Mouse (Mus musculus) gonadal fat pad, adult 2 months (tissue): ENCODE measurements around the gene Cbx4. TPM values are rescaled to one million over a fixed set of nuclear protein-coding genes. Genes with fewer than 3 reads are reported as not detected.

Source experiments
- DNase-seq: peaks from one replicate; pipeline ENCODE4 v3.0.0-alpha.2; 2012; ENCODE audit warnings: low read depth
- polyA plus RNA-seq: library from polyadenylated mRNA; depleted of rRNA; stranded (reverse); fragments of >200 nt; gene quantifications from 2 replicates; pipeline ENCODE4 v1.2.3, GENCODE M21; 2012; rRNA removed

Cbx4 gene
- polyA plus RNA-seq, result 13.2 and 13.3 TPM in 2 replicates

DNA sequence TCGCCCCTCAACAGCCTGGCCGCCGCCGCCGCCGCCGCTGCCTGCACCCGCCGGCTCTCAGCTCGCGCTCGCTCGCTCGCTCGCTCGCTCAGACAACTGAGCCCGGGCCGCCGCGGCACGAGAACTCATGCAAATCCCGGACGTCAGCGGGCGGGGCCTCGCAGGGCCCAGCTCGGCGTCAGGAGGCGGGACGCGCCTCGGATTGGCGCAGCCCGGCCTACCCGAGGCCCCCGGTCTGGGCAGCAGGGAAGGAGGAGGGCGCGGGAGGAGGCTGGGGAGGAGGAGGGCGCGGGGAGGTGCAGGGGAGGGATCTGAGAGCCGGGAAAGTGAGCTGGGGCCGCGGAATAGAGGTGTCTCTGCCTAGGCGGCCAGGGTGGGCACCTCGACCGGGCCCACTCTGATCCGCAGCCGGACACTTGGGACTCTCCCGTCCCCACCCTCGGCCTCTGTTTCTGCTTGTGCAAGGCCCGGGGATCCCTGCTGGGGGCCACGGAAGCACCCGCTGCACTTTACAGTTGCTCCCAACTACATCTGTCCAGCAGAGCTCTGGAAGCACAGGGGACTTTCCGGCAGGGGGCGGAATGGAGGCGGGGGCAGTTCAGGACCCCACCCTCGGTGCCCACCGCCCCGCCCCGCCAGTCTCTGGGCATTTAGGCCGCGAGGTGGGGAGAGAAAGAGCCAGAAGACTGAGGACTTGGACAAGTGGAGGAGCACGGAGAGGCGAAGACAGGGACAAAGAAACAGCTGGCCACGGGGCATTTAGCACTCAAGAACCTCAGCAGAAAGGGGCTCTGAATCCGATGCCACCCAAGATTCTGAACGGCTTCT lies at the start of gene Cbx4:
Gene Cbx4, minus strand, starts transcription at position 78 of the 828 bp plus-strand sequence.
- DNase-seq, result no peak

GRCm38 (mm10) chr11:119134586-119134985 lies 48.6 kb upstream of the Cbx4 start:
- DNase-seq, result no peak

DNA sequence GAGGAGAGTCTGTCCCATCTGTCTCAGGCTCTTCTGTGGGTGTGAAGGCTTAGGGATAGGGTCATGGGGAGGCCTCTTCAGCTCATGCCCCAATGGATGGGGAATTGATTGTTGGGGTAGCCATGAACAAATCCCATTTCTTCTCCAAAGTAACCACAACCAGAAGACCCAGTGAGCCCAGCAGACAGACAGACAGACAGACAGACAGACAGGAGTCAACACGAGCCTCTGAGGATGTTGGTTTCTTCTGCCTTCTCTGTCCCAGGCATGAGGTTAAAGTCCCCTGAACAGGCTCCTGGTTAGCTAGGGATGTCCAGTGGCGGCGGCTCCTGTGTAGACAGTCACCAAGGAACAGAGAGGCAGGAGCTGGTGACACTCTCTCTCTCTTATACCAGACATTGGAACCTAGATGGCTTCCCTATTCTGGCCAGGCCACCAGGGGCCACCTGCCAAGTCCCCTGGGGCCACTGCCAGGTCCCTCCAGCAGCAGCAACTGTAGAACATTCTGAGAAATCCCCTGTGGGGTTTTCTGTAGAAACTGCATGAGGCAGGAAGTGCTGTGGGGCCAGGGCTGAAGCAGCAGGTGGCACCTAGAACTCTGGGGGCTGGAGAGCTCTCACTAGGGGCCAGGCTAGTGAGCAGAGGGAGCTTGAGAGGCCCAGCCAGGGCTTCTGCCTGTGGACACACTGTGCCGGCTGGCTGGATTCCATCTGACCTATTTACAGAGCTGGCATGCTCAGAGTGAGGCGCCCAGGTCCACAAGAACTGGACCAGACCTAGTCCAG lies 47.6 kb upstream of the Cbx4 start:
- DNase-seq, result no peak

DNA sequence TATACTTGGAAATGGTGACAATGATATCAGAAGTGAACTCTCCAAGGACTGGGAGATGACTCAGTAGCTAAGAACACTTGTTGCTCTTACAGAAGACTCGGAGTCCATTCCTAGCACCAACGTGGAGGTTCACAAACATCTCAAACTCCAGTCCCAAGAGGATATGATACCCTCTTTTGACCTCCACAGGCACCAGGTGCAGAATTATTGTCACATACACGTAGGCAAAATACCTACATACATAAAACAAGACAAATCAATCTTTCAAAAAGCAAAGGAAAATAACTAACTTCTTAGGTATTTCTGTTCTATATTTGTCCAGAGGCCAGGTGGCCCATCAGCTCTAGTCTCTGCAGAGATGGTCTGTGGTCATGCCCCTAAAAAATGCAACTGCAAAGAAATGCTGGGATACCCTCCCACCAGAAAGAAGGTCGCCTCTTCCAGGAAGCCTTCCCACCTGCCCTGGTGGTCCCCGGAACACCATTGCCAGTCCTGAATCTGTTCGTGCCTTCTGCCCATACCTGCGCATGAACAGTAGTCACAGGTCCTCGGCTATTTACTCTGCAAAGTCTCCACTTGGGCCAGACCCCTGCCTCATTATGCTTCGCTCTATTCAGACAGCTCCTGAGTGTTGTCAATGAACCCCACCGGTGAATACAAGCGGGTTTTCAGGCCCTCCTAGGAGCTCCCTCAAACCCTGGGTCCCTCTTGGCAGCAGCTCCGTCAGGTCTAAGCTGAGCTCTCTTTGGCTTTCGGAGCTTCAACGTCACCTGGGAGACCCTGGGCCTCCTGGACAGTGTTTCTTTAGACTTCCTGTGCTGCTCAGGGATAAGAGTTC lies 46.4 kb upstream of the Cbx4 start:
- DNase-seq, result no peak

DNA sequence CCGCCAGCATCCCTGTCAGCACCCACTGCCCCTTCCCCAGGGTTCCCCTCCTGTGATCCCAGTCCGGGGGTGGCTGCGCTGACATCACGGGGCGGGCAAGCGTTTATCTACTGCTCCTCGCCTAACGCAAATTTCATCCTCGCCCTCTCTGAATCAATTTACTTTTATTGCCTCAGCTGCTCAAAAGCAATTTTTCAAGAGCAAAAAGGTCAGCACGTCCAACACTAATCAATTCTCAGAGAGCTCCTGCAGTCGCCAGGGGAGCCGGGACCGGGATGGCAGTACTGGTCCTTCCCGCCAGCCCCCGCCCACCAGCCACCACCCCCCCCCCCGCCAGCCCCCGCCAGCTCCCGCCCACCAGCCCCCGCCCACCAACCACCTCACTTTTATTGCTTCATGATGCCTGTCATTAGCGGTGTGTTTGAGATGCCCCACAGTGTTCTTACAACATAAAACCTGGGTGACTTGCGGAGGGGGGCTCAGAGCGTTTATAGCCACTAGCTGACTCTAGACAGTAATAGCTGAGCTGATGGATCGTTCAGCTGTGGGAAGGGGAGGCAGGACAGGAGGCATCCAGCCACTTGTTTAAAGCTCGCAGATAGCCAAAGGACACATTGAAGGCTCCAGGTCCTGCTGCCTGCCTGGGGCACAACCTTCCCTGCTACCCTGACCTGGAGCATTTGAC lies 44.2 kb upstream of the Cbx4 start:
- DNase-seq, result no peak

DNA sequence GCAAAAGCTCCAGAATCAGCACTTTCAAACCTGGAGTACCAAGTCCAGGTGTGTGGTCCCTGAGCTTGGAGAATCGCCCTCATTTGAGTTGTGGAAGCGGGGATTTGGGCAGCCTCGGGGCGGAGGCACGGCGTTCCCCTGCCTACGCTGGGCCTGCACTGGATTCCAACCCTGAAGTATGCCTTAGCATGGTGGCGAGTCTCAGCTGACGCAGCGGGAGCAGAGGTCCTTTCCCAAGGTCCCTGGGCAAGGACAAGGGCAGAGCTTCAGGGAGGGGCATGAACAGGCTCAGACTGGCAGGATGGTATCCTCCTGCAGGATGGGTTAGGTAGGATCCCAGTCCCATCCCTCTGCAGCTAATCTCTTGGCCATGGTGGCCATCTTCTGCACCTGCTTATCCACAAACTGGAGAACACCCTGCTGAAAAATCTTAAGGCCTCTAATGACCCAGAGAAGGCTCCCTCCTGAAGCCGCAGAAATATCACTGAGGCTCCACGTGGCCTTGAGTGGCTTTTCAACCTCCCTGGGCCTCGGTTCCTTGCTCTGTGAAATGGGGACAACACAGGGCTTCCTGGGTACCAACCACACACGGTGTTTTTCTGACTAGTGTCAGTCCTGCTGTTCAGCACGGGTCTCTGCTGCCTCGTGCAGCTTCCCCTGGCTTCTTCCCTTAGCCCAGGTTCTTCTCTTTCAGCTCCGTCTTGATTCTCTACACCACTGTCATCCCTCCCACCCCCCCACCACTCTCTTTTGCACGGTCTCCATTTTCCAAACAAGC lies 43.4 kb upstream of the Cbx4 start:
- DNase-seq, result no peak

DNA sequence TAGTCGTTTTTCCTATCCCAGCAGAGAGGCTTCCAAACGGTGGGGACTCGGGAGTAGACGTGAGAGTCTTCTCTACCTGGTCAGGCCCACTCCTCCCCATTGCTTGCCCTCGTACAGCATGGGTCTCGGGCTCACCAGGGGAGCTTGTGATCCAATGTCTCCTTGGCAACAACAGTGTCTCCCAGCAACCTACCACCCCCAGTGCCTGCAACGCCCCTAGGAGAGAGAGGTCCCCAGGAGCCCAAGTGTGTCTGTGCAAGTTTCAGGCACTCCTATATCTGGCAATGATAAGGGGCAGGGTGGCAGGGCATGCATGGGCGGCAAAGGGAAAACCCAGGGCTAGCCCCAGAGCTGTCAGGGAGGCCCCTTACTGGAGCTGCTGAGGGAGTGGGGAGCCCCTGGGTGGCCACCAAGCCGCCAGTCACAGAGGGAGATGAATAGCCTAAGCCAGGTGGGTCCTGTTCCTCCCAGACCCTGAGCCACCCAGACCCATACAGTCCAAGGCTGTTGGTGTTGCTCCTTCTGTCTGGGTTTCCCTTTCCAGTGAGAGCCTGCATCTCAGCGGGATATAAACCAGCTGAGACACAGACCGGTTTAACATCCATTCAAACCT lies 42.8 kb upstream of the Cbx4 start:
- no peak for DNase-seq

DNA sequence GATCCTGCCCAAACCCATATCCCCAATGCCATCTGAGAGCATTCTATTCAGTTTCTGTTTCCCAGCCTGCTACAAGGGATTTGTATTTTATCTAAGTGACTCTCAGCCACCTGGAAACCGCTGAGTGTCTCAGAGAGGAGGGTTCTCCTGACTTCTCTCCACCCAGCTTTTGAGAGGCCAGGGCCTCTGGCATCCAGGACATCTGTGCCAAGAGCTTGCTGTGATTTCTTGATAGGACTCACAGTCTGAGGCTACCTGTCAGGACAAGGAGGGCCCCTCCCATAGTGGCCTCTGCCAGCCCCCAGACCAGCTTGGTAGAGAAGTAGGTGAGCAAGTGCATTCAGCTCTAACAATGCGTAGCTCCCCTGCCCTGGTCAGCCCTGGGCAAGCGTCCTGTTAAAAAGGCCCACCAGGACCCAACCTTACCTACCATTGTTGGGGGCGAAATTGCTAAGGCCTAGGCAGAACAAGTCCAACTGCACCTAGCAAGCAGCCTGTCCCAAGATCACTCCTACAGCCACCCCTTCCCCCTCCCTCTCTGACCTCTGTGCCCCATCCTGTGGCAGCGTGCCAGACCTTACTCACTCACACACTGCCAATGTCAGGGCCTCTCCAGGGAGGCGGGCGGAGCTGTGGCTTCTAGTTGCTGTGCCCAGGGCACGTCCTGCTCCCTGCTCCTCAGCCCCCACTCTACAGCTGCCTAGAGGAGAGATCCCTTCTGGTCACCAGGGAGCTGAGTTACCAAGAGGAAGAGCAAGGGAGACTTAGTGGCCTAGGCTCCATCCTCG lies 41.9 kb upstream of the Cbx4 start:
- peak; percentile 62 for DNase-seq

DNA sequence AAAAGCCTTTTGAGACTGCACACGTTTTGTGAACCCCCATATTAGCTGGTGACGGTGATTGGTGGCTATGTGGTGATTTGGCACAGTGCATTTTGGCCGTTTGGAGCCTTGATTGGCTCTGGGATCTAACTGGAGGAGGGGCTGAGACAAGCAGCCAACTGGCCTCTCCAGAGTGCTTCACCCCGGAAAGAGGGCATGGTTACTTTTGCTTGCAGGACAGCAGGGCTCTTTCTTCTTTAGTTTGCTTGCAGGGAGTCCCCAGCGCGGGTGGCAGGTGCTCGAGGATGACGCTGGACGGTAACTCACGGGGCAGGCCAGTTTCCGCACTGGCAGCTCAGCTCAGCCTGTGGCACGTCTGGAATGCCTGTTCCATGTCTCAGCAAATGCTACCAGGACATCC lies 41.1 kb upstream of the Cbx4 start:
- no peak for DNase-seq

DNA sequence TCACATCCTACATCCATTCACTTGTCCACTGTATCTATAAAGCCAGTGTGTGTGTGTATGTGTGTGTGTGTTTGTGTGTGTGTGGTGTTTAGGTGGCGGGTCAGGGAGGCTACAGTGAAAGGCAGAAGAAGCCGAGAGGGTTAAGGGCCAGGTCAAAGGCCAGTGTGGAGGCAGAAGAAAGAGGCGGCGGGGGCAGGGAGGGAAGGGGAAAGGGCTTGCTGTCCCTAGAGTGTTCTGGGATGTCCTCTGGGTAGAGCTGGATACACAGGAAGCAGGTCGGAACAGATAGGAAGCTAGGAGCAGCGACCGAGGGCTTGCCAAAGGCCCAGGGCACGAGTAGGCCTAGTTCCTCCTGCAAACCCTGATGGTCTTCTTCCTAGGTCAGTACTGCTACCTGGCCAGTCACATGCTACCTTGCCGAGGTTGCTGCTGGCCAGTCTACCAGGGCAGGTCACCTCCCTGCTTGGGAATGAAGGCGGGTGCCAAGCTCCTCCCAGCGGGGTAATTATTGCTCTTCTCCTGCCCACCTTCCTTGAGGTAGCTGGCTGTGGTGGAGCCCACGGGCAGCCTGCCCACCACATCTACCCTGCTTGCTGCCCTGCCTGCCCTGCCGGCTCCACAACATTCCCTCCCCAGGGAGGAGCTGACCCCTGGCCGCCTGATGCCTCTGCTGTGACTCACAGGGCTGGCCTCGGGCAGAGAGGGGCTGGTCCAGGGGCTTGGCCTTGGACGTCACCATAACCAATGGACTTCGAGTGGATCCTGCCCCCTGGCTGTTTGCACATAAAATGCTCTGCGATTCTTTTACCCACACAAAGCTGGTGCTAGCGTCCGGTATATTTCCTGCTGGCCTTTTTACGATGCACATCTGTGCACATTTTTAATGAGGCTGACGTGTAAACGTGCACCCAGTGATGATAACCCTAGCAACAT lies 40.2 kb upstream of the Cbx4 start:
- DNase-seq, result peak; percentile 74

GRCm38 (mm10) chr11:119124536-119124935 lies 38.5 kb upstream of the Cbx4 start:
- DNase-seq, result no peak

- DNase-seq, result no peak
Measured at GRCm38 (mm10) chr11:119123522-119124319, 37.7 kb upstream of the Cbx4 start.

GRCm38 (mm10) chr11:119122396-119122795 lies 36.4 kb upstream of the Cbx4 start:
- DNase-seq, result no peak

GRCm38 (mm10) chr11:119118905-119119304 lies 32.9 kb upstream of the Cbx4 start:
- DNase-seq, result no peak

DNA sequence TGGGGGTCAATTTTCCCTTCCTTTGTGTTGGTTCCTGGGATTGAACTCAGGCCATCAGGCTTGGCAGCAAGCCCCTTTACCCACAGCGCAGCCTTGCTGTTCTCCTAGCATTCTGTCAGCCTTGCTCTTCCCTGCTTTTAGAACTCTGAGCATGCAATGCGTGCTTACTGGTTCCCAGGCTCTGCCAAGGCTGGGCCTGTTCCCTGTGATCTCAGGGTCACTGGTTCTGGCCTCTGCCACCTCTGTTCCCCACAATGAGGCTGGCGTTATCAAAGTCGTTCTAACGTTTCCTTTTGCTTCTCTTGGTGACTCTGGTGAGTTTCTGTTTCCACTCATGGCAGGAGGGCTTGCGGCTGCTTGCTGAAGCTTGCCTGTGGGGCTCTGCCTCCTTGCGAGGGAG lies 31.9 kb upstream of the Cbx4 start:
- DNase-seq, result no peak

DNA sequence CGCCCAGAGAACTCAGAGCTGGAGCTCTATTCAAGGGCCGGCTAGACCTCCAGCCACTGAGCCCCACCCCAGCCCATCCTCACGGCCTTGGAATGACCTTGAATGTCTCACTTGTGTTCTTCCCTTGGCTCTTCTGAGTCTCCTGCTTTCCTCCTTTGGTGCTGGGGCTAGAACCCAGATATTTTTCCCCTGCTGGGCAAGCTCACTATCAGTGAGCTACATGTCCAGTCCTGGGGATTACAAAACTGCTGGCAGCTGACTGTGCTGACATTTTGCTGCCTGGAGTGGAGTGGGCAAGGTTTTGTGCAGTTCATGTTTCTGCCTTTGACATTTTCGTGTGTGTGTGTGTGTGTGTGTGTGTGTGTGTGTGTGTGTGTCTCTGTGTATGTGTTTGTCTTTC lies 31.0 kb upstream of the Cbx4 start:
- DNase-seq, result no peak

DNA sequence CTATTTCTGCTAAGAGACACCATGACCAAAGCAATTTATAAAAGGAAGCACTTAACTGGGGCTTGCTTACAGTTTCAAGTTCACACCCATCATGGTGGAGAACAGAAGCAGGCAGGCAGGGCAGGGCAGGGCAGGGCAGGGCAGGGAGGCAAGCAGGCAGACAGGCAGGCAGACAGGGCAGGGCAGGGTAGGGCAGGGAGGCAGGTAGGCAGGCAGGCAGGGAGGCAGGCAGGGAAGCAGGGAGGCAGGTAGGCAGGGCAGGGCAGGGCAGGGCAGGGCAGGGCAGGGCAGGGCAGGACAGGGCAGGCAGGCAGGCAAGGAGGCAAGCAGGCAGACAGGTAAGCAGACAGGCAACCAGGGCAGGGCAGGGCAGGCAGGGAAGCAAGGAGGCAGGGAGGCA lies 26.7 kb upstream of the Cbx4 start:
- DNase-seq, result no peak

DNA sequence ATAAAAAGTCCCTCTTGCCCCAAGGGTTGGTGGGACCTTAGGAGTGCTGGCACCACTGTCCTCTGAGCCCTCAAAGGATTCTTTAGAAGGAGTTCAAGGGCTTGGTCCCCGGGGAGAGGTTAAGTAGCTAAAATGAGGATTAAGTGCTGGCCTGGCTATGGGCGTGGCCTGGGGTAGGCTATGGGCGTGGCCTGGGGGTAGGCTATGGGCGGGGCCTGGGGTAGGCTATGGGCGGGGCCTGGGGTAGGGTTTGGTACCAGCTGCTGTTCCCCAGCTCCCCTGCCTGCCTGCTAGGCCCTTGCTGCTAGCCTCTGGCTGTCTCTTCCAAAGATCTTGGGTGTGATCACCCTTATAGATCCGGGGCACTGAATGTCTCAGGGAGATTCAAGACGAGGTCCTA lies 25.3 kb upstream of the Cbx4 start:
- no peak for DNase-seq
